Mouse (Mus musculus) ES-Bruce4 (cell line): Measurements from ENCODE around the gene Dzank1. TPM values are rescaled to one million over a fixed set of nuclear protein-coding genes. Genes with fewer than 3 reads are reported as not detected.

Source experiments
- H3K27ac ChIP-seq: 2 replicates; pipeline ENCODE4 v1.5.1; 2012; ENCODE audit warnings: low read length, inconsistent platforms; ENCODE audit not compliant: insufficient read depth
- H3K27me3 ChIP-seq: 2 replicates; pipeline ENCODE4 v1.6.1; 2012; ENCODE audit warnings: mild to moderate bottlenecking, low read length, inconsistent platforms; ENCODE audit not compliant: control insufficient read depth, poor library complexity, insufficient read depth, severe bottlenecking
- H3K36me3 ChIP-seq: 2 replicates; pipeline ENCODE4 v1.6.1; 2012; ENCODE audit warnings: inconsistent platforms, mild to moderate bottlenecking, low read length, moderate library complexity; ENCODE audit not compliant: control insufficient read depth, poor library complexity, insufficient read depth, severe bottlenecking
- H3K4me1 ChIP-seq: one replicate; pipeline ENCODE4 v1.8.1; 2011; ENCODE audit warnings: low read length; ENCODE audit not compliant: control insufficient read depth, insufficient read depth
- H3K4me3 ChIP-seq: 2 replicates; pipeline ENCODE4 v1.5.1; 2011; ENCODE audit warnings: low read depth, mild to moderate bottlenecking, low read length
- H3K9ac ChIP-seq: 2 replicates; pipeline ENCODE4 v1.6.1; 2012; ENCODE audit warnings: low read depth, mild to moderate bottlenecking, inconsistent platforms; ENCODE audit not compliant: poor library complexity, severe bottlenecking
- H3K9me3 ChIP-seq: replicated peaks from 2 replicates; pipeline ENCODE4 v1.6.1; 2012; ENCODE audit warnings: mild to moderate bottlenecking, low read length, inconsistent platforms; ENCODE audit not compliant: control insufficient read depth, poor library complexity, insufficient read depth, severe bottlenecking
- CTCF ChIP-seq: IDR thresholded peaks from one replicate; pipeline ENCODE4 v1.8.1; 2011; ENCODE audit warnings: low read depth, low read length
- EP300 ChIP-seq: IDR thresholded peaks from 2 replicates; pipeline ENCODE4 v1.6.1; 2011; ENCODE audit warnings: low read depth, low read length; ENCODE audit not compliant: insufficient read depth
- POLR2A ChIP-seq: IDR thresholded peaks from one replicate; pipeline ENCODE4 v1.8.1; 2011; ENCODE audit warnings: low read length; ENCODE audit not compliant: insufficient read depth
- polyA plus RNA-seq: library from polyadenylated mRNA; stranded (reverse); fragments of >200 nt; gene quantifications from 2 replicates; pipeline ENCODE4 v1.2.4, GENCODE M21; 2011; ENCODE audit warnings: low read depth; ENCODE audit not compliant: missing spikeins, insufficient read depth, insufficient read length

Gene Dzank1
- polyA plus RNA-seq, result 0.96 and 1.9 TPM in 2 replicates

GRCm38 (mm10) chr2:144526981-144527820 is at the start of gene Dzank1, which contains the start of gene Polr3f:
Dzank1 (minus strand) TSS chr2:144527414.
Polr3f (plus strand) TSS chr2:144527718.
- Histone ChIP-seq H3K27ac (no peak within 1 kb of the TSS), H3K9ac (peak within 1 kb of the TSS; percentile 69), H3K27me3 (no peaks in the 10 kb centered on the region; the same call in 1 of the 2 replicates), H3K4me3 (peak within 1 kb of the TSS; percentile 89), H3K4me1 (no peaks in the 10 kb centered on the region), H3K36me3 (no peaks in the 10 kb centered on the region), H3K9me3 (no peaks in the 10 kb centered on the region)
- TF ChIP-seq POLR2A (no peak), CTCF (no peak), EP300 (no peak)

DNA sequence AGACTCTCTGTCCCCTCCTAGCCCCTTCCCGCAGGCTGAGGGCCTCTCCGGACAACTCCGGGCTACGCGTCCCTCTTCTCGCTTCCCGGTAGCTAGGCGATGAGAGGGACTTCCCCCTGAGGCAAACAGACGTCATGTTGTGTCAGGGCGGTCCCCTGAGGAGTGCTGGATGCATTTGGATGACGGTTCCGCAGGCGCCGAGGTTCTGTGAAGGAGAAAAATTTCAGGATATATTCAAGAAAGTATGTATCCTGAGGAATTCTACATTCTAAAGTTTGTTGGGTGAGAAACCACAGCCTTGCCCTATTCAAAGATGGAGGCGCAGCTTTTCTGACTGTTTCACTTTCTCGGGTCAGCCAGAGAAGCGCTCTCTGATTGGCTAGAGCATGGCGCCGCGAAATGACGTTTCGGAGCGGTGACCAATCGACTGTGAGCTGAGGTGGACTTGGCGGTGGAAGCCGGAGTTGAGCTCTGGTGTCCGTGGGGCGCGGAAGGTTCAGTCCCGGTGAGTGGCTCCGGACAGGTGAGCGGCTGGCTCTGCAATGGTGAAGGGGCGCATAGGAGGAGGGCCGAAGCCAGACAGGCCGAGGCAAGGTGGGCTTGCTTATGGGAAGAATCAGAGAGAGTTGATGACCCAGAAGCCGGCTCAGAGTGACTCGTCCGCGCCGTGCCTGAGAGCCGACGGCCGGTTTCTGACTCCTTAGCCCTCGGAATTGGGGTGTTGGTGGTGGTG is 28.8 kb upstream of the Dzank1 start, which contains the start of gene Sec23b:
Gene Sec23b, plus strand, starts transcription at position 410 of the 733 bp plus-strand sequence.
- no peaks in the 10 kb centered on the region for H3K27me3 ChIP-seq
- no peaks in the 10 kb centered on the region for H3K9me3 ChIP-seq
- H3K4me3 ChIP-seq, result peak within 1 kb of the TSS; percentile 96
- peak within 1 kb of the TSS; percentile 74 for H3K9ac ChIP-seq
- TF ChIP-seq CTCF, result no peak
- TF ChIP-seq POLR2A, result peak; percentile 75
- TF ChIP-seq EP300, result 0 out of 2 replicates have a peak, but pooled peaks have one; percentile 15
- no peaks in the 10 kb centered on the region for H3K4me1 ChIP-seq
- no peaks in the 10 kb centered on the region; the same call in 1 of the 2 replicates for H3K36me3 ChIP-seq
- 0 out of 2 replicates have a peak within 1 kb of the TSS, but pooled peaks have one; percentile 51 for H3K27ac ChIP-seq

DNA sequence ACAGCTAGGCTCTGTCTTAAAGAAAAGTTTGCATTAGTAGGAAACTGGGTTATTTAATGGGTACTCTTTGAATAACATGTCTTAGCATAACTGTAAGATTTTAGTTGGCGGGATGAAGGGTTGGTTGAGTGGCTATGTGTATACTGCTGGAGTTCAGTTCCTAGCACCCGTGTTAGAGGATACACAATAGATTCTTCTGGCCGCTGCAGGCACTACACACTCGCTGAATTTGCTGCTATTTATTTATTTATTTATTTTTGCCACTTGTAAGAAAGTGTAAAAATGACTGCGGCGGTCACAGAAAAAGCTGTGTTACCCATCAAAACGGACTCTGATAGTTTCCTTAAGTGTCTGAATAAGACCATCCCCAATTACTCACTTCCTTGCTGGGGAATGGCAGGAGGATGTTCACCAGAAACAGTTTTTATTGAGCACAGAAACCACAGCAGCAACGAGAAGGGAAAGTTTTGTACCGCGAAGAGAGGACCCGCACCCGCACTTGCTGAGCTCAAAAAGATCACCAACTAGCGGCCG is 28.1 kb upstream of the Dzank1 start:
- H3K27me3 ChIP-seq, result no peaks in the 10 kb centered on the region
- 0 out of 2 replicates have a peak overlapping the region, but pooled peaks have one; percentile 51 for H3K27ac ChIP-seq
- TF ChIP-seq POLR2A (no peak), EP300 (no peak), CTCF (no peak)
- peak overlapping the region; percentile 96 for H3K4me3 ChIP-seq
- H3K4me1 ChIP-seq, result no peaks in the 10 kb centered on the region
- peak overlapping the region; percentile 74 for H3K9ac ChIP-seq
- no peaks in the 10 kb centered on the region; the same call in 1 of the 2 replicates for H3K36me3 ChIP-seq
- H3K9me3 ChIP-seq, result no peaks in the 10 kb centered on the region

DNA sequence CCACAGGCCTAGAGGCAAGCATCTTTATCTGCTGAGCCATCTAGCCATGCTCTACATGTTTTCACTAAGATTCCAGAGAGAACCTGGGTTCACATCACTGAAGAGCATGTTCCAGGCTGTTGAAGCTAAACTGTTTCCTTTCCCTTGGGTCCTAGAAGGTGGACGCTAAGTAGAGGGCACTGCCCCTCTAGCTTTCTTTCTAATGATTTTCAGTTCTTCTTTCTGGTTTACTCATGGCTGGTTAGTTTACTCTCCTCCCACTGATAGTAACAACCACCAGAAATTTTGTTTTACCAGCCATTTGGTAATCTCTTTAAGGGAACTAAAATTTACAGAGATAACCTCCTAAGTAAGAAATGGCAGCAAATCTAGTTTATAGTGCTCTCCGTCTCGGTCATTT is 26.7 kb upstream of the Dzank1 start:
- Histone ChIP-seq H3K27me3 (no peaks in the 10 kb centered on the region), H3K27ac (no peak overlapping the region), H3K4me3 (no peak overlapping the region), H3K9me3 (no peaks in the 10 kb centered on the region), H3K9ac (no peak overlapping the region), H3K36me3 (no peaks in the 10 kb centered on the region), H3K4me1 (no peaks in the 10 kb centered on the region)
- no peak for TF ChIP-seq POLR2A
- TF ChIP-seq EP300, result no peak

DNA sequence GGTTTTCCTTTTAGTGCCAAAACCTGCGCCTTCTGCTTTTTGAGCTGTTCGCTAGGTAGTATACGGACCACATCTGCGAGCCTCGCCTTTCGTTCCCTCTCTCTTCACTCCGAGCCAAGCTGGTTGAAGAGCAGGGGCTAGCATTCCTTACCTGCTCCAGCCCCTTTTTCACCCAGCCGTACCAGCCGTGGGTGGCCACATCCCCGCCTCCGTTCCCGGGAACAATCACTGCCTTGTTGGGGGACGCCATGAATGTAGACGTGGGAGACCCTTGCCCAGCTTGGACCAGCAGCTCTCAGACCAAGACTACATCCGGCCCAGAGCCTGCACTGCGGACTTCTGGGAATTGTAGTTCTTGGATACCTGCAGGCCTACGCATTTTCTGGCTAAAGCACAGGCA is 23.3 kb upstream of the Dzank1 start, which contains the start of gene Rbbp9:
Gene Rbbp9, minus strand, starts transcription at position 341 of the 400 bp plus-strand sequence.
- Histone ChIP-seq H3K4me3 (peak within 1 kb of the TSS; percentile 100), H3K27ac (no peak within 1 kb of the TSS), H3K9ac (peak within 1 kb of the TSS; percentile 62), H3K9me3 (no peaks in the 10 kb centered on the region), H3K36me3 (no peaks in the 10 kb centered on the region), H3K4me1 (no peaks in the 10 kb centered on the region), H3K27me3 (no peaks in the 10 kb centered on the region)
- TF ChIP-seq POLR2A, result peak; percentile 80
- no peak for TF ChIP-seq CTCF
